Mouse (Mus musculus) cerebellum, adult 18-20 months (tissue): Measurements from ENCODE around the gene Mvp.

ENCODE experiments used
- DNase-seq, 2 experiments: peaks; one replicate each; pipeline ENCODE4 v3.0.0; 2021

Mvp gene

DNA sequence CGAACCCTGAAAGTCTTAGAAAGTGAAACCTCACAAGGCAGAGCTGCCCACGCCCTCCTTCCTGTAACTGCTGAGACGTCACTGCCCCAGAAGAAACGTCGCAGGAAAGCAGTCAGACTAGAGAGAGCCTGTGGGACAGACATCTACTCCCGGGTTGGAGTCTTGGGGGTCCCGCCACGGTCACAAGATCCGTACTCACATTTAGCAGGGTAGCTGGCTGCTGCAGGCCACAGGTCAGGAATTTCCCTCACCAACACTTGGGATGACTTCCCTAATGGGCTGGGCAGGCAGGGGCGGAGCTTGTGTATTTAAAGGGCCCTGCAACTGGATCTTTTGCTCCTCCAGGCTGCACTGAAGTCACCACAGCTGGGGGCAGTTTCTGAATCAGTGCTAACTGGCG lies at the start of gene Mvp:
TSS of gene Mvp (minus strand) at position 302 of the 400 bp plus-strand sequence.
- peak; percentile 70 to 73 for DNase-seq

DNA sequence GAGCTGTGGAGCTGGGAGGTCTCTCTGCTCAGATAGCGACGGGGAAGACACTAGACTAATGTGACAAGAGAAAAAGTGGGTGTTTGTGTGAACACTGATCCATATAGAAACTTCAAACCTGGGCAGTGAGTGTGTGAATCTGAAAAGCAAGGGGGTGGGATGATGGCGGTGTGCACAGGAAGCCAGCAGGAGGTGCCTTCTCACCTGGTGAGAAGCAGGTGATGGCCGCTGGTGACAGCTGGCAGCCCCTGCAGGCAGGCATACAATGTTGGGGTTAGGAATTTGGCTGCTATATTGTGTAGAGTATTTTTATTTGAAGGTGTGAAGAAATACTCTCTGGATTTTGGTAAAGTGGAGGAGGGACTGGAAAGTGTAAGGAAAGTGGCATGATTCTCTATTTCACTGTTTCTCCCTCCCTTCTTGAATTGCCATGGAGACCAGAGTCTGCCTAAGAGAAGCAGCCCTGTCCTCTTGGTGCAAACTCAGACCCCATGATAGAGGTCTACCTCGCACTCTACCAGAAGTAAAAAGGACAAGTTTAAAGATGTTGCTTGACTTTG lies 40.7 kb upstream of the Mvp start:
- no peak for DNase-seq

DNA sequence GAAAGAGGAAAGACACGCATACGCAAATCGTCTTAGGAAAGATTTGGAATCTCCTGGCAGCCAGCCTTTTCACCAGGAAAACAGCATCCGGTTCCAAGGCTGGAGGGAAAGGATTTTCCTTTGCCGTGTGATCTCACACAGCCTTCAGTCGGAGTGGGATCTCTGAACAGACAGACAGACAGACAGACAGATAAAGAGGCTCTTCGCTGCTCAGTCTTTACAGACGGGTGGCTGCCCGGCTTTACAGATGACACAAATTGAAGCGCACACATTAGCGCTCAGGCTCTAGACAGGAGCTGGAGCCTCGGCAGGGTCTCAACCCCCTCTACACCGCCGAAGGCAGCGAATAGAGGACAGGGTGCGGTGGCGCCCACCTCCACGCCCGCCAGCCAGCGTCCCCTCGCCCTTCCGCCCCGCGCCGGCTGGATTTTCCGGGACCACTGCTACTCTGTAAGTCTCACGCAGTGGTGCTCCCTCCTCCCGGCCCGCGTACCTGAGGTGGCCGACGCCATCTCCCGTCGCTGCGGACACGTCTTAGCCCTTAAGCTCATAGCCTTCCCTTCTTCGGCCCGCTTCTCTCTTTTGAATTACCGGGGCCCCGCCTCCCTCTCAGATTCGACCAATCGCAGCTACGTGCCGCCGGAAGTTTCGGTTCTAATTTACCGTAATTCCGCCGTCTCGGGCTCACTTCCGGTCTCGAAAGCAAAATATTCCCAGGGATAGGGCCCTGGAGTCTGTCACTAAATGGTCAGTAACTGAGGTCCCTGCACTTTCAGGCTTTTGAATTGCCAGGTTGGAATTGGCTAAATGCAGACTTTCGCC lies 27.6 kb upstream of the Mvp start, which contains the start of gene Kif22:
TSS of gene Kif22 (minus strand) at position 621 of the 822 bp plus-strand sequence.
- DNase-seq: peak; percentile 89 to 91

DNA sequence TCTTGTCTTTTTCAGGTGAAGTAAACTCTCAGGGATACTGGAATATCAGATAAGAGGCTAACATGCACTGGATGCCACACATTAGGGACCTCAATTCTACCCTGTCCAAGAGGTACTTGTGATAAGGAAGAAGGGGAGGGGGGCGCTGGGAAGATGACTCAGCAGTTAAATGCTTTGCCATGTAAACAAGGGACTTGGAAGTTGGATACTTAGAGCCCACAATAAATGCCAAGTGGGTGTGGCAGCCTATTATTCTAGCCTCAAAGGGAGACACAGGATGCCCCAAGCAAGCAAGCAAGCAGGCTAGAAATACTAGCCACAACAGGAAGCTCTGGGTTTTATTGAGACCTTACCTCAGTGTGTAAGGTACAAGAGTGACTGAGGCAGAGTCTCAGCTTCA lies 16.8 kb upstream of the Mvp start:
- no peak for DNase-seq

DNA sequence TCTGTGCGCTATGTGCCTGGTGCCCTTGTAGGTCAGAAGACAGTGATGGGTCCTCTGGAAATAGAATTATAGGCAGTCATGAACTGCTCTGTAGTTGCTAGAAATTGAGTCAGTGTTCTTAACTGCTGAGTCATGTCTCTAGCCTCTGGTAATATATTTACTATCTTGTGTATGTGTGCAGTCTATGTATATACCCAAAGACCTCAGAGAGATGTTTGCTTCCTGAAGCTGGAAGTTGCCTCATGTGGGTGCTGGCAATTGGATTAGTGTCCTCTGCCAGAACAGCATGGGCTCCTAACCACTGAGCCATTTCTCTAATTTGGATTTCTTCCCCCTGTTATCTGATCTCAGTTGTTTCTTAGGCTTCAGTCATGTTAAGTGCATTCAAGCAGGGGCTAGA lies 15.8 kb upstream of the Mvp start:
- no peak for DNase-seq

DNA sequence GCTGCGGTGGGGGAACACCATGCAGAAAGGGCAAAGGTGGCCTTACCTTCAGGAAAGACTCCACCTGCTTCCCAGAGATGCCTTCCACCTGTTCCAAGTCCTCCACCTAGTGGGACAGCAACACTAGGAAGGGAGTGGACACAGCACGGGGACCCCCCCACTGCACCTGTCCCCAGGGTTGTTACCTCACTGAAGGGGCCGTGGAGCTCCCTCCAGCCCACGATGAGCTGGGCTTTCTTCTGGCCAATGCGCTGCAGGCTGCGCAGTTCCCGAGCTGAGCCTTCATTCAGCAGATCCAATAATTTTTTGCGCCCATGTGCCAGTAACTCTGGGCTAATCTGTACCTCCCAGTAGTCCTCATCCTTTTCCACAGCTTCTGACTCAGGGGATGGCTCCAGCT lies 13.5 kb upstream of the Mvp start:
- DNase-seq: peak in 1 of 2 experiments; percentile 58

DNA sequence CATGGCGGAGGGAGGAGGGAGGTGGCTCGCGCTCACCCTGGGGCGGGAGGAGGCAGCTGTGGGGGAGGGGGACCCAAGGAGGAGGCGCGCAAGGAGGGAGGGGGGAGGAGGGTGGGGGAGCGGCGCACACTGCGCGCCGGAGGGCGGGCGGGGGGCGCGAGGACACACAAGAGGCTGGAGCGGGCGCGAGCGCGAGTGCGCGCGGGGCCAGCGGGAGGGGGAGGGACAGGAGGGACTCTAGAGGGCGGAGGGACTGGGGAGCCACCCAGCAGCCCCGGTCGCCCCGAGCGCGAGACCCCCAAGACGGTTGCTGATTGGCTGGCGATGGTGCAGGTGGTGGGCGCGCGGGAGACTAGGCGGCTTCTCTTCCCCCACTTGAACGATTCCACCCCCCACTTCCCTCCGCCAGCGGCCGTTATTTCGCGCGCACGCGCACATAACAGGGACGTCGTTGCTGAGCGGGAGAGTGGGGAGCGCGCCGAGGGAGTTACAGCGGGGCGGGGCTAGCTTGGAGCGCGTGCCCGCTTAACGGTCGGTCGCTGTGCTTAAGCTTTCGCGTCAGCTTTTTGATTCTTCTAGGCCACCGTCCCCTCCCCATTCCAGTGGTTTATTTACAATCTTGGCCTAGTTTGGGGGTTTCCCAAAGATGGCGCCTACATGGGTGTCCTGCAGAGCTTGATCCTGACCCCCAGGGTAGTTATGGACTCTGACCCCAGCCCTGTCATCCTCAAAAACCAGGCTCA lies 12.7 kb upstream of the Mvp start, which contains the start of gene Maz:
TSS of gene Maz (minus strand) at position 54 of the 743 bp plus-strand sequence.
- DNase-seq: peak; percentile 99

DNA sequence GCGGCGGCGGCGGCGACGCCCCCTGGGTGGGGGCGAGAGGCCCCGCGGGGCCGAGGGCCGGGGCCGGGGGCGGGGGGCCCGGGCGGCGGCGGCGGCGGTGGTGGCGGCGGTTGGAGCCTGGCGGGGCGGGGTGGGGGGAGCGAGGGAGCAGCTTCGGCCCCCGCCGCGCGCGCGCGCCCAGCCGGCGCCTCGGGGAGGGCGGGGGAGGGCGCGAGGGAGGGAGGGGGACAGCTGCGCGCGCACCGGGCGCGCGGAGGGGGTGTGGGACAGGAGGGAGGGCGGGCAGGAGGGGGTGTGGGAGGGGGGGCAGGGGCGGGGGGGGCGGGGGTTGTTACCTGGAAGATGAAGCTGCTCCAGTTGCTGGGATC lies 12.2 kb upstream of the Mvp start:
- peak; percentile 61 to 86 for DNase-seq

DNA sequence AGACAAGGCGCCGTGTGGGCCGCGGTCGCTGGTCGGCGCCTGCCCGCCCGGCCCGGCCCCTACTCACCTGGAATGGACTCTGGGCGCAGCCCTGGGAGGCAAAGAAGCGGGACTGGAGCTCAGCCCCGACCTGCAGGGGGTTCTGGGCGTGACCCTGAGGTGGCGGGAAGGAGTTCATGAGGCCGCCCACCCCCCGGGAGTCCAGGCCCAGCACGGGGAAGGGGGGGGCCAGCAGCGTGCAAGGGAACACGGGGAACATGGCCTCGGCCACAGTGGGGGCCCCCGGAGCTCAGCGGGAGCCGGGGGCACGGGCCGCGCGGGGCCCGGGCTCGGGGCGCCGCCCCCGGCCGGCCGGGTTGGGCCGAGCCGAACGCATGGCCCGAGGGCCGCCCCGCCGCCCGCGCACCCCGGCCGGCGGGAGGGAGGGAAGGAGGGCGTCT lies 11.8 kb upstream of the Mvp start:
- DNase-seq: peak; percentile 74 to 80

DNA sequence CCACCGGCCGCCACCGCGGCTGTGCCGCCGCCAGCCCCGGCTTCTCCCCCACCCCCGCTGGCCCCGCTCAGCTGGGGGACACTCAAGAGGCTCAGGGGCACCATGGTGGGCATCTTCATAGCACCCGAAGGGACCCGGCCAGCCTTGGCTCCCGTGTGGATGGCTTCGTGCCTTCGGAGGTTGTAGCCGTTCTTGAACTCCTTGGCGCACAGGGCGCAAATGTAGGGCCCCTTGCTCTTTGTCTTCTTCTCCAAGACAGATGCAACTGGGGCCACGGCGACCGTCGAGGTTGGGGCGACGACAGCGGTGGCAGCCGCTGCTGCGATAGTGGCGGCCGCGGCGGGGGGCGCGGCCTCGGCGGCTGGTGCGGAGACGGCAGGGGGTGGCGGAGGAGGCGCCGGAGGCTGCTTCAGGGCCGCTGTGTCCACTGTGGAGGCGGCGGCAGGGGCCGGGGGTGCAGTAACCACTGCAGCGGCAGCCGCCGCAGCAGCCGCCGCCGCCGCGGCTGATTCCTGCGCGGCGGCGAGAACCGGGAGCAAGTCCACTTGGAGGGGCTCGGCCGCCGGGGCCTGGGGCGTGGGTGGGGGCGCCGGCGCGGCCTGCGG lies 11.2 kb upstream of the Mvp start:
- DNase-seq: peak in 1 of 2 experiments; percentile 67

DNA sequence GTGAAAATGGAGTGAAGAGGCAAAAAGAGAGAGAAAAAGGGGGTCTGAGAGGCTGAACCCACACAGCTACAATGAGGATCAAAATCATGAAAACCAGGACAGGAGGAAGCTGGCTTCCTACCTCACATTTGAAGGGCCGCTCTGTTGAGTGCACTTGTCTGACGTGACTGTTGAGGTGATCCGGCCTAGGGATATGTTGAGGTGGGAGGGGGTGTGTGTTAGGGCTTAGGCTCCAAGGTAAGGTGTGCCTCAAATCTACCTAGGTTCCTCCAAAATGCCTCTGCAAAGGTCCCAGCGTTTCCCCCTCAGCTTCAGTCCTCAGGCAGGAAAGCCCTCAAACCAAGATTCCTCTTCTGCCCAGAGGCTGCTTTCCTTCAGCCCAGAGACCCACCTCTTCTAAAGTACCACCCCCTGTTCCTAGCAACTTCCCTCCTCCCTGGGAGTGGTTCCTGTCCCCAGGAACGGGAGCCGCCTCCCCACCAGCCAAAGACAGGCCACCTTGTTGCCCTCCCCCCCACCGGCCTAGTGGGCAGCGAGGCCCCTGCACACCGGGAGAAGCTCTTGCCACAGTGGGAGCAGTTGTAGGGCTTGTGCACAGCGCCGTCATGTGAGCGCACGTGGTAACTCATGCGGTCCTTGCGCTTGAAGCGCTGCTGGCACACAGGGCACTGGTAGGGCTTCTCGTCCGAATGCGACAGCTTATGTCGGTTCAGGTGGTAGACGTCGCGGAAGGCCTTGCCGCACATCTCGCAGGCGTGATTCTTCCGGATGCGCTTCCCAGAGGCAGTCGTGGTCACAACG lies 10.5 kb upstream of the Mvp start:
- DNase-seq: peak; percentile 86 to 88

DNA sequence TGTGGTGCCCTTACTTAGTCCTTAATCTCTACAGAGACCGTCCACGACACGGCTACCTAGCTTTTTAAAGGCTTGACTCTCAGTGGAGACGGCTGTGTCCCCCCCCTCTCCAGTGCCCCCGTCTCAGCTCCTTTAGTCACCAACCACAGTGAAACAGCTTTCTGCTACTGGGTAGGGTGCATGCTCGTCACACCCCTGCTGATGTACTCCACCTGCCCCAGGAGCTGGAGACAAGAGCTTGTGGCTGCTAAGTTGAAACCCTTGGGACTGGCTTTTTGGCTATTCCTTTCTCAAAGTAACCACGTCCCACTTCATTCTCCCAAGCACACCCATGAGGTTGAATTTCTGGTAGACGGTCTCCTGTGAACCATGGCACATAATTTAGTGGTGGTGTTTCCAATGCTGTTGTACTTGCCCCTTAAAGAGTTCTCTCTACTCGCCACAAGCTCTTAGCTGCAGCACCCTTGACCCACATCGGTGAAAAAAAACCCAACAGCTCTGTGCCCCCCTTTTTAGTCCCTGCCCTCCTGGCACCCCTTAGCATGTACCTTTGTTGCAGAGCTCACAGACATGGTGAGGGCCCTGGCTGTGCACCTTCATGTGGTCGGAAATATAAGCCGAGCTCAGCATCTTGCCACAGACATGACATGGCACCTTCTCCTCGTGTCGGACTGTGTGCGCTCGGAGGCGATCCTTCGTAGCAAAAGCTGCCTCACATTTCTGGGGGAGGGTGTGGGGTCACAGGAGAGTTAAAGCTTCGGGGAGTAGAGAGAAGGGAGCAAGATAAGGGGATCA lies 9.7 kb upstream of the Mvp start:
- peak in 1 of 2 experiments; percentile 43 for DNase-seq

DNA sequence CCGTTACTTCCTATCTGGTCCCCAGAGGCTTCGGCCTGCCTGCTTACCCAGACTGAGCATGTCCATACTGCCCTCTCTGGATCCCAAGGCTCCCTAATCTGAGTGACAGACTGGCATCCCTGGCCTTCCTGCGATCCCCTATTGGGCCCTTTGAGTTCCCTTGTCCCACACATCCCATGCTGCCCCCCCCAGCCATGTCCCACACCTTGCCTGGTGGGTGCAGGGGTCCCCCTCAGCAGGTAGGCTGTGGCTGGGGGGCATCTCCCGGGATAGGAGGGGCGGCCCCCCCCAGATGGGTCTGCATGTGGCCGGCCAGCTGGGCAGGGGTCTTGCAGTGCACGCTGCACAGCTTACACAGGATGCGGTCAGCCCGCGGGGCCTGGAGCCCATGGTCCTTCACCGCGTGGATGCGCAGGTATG lies 8.9 kb upstream of the Mvp start:
- DNase-seq: peak in 1 of 2 experiments; percentile 50

DNA sequence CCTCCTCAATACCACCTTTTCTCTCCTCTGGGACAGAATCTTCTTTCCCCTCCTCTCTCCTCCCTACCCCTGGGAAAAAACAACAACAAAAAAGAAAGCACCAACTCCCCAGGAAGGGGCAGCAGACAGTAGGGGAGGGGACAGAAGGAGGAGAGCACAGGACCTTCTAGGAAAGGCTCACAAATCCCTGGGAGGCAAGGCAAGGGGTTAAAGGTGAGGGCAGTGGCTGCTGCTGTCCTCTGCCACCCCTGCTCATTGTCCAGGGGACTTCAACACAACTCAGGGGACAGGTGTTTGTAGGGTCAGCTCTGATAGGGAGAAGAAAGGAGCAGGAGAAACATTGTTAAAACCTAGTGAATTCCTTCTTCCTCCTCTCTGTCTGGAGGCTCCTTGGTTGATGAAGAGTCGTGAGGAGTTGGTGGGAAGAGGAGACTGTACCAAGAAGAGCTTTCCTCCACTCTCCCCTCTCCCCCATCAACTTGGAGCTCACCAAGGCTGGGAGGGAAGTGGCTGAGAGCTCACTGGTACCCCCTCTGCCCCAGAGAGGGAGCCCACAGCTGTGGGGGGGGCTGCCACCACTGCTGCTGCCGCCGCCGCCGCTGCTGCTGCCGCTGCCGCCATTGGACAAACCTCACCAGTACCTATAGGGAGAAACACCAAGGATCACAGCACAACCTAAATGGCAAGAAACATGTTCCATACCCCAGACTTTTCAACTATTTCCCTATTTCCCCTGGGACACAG lies 8.3 kb upstream of the Mvp start:
- DNase-seq: no peak

DNA sequence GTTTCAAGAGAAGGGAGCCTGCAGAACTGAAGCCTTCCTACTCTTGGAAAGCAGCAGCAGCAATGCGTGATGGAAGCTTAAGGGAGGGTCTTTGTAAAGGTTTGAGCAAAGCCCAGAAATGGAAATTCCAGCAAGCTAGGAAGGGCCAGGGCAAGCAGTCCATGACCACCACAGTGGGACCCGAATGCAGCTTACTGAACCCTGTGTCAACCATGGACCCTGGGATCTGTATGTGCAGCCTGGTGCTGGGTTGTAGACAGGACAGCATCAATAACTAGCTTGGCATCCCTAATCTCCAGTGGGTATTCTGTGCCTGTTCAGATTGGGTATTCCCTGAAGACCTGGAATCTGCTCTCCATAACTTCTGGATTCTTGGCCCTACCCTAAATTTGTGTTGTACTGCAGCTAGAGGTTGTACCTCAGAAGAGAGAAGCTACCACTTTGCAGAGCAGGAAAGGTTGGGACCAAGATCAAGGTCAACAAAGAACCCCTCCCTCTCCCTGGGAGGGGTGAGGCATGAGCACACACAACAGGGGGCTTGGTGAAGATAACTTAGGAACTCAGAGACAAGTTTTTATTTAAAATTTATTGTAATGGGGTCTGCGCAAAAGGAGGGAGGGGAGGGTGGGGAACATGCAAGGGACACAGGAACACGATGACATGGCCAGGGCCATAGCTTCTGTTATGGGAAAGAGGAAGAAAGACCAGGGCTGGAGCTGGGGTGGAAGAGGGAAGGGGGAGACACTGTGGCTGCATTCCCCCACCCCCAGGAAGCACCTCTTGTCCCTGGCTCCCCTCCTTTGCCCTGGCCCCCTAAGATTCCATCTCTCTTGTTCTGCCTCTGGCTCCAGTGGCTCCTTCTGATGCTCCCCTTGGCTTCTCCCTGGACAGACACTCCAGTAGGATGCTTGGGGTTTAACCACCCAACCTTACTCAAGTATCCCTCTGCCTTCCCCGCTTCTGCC lies 7.4 kb upstream of the Mvp start:
- DNase-seq: no peak

DNA sequence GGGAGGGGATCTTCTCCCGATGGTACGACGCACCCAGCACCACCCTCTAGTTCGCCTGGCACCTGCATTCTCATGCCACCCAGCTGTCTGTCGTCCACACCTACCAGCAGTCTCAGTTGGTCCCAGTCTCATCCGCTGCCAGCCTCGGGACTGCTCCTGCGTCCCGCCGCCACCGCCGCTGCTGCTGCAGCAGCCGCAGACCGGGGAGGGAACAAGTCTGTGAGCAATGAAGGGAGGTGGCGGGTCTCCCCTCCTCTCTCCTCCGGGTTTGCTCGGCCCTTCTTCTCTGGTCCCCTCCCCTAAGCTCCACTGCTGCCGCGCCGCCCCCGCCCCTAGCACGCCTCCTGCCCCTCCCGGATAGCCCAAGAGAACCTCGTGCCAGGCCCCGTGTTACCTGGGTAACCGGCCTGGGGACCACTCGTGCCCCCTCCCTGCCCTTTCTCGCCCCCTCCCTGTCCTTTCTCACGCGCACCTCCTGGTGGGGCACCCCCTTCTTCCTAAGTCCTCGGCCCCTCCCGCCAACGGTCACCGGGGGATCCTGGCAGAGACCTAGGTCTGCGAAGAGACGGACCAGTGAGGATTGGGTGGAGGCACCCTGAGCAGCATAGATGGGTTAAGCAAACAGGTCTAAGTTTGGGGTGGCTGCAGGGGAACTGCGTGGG lies 6.6 kb upstream of the Mvp start, which contains the start of the genes Gm42742 and Prrt2:
TSS of gene Gm42742 (minus strand) at position 197 of the 662 bp plus-strand sequence.
TSS of gene Prrt2 (minus strand) at position 311 of the 662 bp plus-strand sequence.
- peak; percentile 76 to 82 for DNase-seq

DNA sequence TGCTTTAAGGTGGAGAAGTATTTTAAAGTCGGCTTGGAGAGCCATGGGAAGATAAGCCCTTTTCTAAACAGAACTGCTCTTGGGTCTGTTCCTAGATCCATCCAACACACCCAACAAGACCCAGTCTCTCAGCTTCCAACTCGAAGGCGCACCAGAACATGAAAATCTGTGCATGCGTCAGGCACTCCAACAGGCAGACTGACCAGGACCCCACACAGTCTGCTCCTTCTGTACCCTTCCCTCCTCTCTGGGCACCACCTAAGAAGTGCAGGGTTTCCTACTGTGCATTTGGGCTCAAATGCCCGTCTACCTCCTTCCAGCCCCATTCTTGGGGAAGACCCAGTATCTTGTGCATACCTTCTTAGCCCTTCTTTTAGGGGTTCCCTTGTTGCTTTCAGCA lies 6.1 kb upstream of the Mvp start:
- peak in 1 of 2 experiments; percentile 60 for DNase-seq

DNA sequence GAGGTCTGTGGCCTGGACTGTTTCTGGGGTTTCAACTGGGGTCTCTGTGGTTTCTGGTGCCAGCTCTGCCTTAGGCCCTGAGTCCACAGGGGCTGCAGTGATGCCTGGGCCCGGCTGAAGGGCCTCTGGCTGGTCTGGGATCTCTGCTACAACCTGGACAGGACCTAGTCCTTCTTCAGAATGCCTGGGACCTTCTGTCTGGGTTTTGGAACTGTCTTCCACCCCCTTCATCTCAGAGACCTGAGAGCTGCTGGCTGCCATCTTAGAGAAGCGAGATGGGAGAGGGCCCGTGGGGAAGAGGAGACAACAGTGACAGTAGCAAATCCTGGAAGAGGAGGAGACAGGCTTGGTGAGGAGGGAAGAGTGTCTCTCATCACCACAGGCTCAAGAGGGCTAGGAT lies 5.6 kb upstream of the Mvp start:
- peak; percentile 55 to 61 for DNase-seq
